Mouse (Mus musculus): Measurements from ENCODE around the gene Crtap. TPM values are rescaled to one million over a fixed set of nuclear protein-coding genes. Genes with fewer than 3 reads are reported as not detected.
"Not testable (repeated sequence)": the region's sequence is repeated elsewhere in the genome, so short reads cannot be mapped to it uniquely, and the experiment has no call there.

Gene Crtap
- polyA plus RNA-seq, 1 experiment from 2014 or later: 36.8 TPM

DNA sequence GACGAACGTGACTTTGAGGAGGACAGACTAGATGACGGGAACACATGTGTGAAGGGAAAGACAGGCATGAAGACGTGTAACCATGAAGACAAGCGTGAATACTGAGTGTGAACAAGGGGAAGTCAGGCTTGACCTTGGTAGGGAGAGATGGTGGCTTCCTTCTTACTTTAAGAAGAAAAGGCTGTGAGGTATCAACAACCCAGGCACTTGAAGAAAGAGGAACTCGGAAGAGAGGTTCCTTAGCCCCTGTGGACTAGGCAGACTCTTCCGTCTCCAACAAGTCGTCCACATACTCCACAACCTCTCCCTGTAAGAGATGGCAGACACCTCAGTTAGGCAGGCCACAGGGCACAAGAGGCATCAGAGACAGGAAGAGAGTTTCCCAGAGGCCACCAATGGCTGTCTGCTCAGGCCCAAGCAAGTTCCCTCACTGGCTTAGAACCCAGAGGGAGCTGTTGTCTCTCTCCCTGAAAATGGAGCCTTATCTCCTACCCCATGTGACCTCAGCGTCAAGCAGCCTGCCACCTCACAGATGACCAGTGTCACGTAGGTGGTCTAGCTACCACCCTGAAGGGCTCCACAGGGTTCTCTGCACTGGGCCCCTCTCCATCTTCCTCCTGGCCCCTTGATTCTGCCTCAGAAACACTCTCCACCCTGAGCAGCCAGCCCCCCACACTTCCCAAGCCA is 15.1 kb downstream of the Crtap start:
- H3K9me3 ChIP-seq: no peaks in the 10 kb centered on the region
- no peak overlapping the region for H3K4me3 ChIP-seq (replicated peaks)
- H3K27ac ChIP-seq: no peak overlapping the region
- no peaks in the 10 kb centered on the region for H3K36me3 ChIP-seq (replicated peaks)
- H3K9ac ChIP-seq: no peak overlapping the region
- no peak for ATAC-seq (ENCODE audit: low FRiP score)
- no peak overlapping the region for H3K4me2 ChIP-seq
- 91% methylated on average over 10 of the region's 10 CpGs for WGBS
- no peaks in the 10 kb centered on the region for H3K4me1 ChIP-seq
- H3K27me3 ChIP-seq: no peaks in the 10 kb centered on the region

DNA sequence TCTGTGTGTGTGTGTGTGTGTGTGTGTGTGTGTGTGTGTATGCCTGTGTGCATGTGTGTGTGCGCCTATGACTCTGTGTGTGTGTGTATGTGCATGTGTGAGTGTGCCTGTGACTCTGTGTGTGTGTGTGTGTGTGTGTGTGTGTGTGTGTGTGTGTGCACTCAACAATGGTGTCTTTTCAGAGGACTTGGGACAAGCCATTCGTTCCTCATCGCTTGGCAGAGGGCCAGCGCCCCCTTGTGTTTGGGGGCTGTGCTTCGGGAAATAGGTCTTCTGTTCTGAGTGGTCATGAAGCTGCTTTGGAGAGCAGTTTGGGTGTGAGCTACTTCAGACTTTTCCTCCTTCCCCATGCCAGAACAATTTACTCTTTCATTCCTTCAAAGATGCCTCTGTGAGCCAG is 18.8 kb downstream of the Crtap start:
- WGBS: 24% methylated on average over 5 of the region's 5 CpGs
- ATAC-seq (ENCODE audit: low FRiP score); H3K4me3 ChIP-seq (replicated peaks): not testable (repeated sequence)

DNA sequence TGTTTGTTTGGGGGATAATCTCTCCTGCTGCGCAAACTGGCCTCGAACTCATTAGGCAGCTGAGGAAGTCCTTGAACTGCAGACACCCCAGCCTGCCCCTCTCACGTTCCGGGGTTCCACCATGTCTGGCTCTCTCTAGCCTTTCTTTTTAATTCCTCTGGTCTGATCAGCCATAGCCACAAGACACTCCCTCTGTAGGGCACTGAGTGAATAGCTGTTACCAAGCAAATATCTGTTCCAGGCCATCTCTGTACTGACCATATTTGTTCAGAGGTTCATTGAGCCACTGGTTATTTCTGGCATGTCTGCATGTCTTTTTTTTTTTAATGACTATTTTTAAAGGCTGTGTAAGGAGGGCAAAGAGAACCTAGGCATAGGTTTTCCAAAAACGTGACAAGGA is 21.1 kb downstream of the Crtap start:
- not testable (repeated sequence) for H3K4me3 ChIP-seq (replicated peaks); H3K27ac ChIP-seq; H3K9ac ChIP-seq; H3K27me3 ChIP-seq; H3K4me2 ChIP-seq; H3K36me3 ChIP-seq (replicated peaks); H3K9me3 ChIP-seq; H3K4me1 ChIP-seq
- 0 out of 2 replicates have a peak, but pooled peaks have one; percentile 33 for ATAC-seq (ENCODE audit: low FRiP score)
- WGBS: 52% methylated on average over 5 of the region's 5 CpGs

More for the DNA sequence above, 18.8 kb downstream of the Crtap start:
- not testable (repeated sequence) for H3K9ac ChIP-seq; H3K9me3 ChIP-seq; H3K27me3 ChIP-seq; H3K4me2 ChIP-seq; H3K36me3 ChIP-seq (replicated peaks); H3K27ac ChIP-seq; H3K4me1 ChIP-seq

DNA sequence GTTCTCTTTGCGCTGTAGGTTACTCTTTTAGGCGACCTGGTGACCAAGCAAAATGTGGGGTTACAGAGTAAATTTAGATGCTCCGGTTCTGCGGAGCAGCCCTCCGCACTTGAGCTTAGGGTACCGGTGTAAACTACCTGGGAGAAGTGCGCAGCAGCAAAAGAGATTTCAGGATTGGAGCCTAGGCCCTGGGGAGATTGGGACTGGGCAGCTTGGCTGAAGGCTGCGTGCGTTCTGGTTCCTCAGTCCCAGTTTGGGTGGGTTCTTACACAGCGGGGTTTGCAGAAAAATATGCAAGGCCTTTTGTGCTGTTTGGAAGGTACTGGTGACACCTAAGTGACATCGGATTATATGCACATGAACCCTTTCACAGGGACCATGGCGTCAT is 22.0 kb downstream of the Crtap start:
- H3K9ac ChIP-seq: peak overlapping the region; percentile 54
- no peak overlapping the region for H3K27ac ChIP-seq
- WGBS: 16% methylated on average over 12 of the region's 12 CpGs
- peaks cover 6% of the 10 kb centered on the region; the same call in 1 of the 2 replicates for H3K4me1 ChIP-seq
- no peaks in the 10 kb centered on the region for H3K36me3 ChIP-seq (replicated peaks)
- H3K4me2 ChIP-seq: peak overlapping the region; percentile 90
- peaks cover 7% of the 10 kb centered on the region; the same call in 1 of the 2 replicates for H3K27me3 ChIP-seq
- ATAC-seq (ENCODE audit: low FRiP score): peak; percentile 39
- H3K9me3 ChIP-seq: no peaks in the 10 kb centered on the region
- H3K4me3 ChIP-seq (replicated peaks): peak overlapping the region; percentile 53

DNA sequence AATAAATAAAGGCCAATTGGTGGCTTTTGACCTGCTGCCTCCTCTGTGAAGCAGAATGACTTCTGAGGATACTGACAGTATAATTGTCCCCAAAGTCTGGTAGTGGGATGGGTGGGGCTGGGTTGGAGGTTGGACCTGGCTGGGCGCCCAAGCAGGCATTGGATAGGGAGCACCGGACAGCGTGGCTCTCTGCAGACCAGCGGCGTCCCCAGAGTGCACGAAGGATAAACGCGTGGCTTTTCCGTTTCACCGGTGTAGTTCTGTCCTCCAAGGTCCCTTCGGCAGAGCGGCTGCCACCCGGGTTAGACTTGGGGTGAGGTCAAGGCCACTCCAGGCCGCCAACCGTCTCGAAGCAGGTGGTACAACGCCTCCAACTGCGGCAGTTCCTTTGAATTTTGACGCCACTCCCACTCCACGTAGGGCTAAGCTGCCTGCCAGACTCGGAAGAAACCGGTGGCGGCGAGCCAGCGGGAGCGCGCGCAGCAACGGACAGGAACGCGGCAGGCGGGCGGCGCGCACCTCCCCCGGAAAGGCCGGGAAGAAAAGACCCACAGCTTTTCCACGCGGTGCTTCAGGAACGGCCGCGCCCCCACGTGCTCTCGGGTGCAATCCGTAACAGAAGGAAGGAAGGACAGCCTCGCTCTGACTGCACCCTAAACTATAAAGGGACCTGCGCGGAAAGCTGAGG is 22.5 kb downstream of the Crtap start:
- peaks cover 7% of the 10 kb centered on the region; the same call in 1 of the 2 replicates for H3K27me3 ChIP-seq
- peak overlapping the region; percentile 54 for H3K9ac ChIP-seq
- H3K4me3 ChIP-seq (replicated peaks): peak overlapping the region; percentile 53
- H3K4me1 ChIP-seq: peaks cover 6% of the 10 kb centered on the region; the same call in 1 of the 2 replicates
- 1% methylated on average over 48 of the region's 48 CpGs for WGBS
- peak; percentile 90 for ATAC-seq (ENCODE audit: low FRiP score)
- H3K36me3 ChIP-seq (replicated peaks): no peaks in the 10 kb centered on the region
- no peaks in the 10 kb centered on the region for H3K9me3 ChIP-seq
- peak overlapping the region; percentile 90 for H3K4me2 ChIP-seq
- no peak overlapping the region for H3K27ac ChIP-seq

DNA sequence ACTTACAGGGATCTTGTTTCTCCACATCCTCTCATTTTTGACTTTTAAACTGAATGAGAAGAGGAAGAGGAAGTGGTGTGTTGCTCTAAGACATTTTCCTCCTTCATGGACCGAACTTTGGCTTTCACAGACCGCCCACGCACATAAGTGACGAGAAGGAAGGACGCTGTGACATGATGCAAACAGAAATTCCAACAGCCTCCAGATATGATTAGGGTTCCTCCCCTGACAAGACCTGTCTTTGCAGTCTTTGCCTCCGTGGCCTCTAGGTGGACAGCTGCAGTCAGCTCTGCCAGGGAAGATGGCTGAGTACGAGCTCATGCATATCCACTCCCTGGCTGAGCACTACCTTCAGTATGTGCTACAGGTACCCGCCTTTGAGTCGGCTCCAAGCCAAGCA is 60.6 kb downstream of the Crtap start, which contains the start of gene Bcl2a1c:
Gene Bcl2a1c, plus strand, starts transcription at position 281 of the 400 bp plus-strand sequence.
- 82% methylated on average over 9 of the region's 9 CpGs for WGBS
- H3K9me3 ChIP-seq; H3K4me2 ChIP-seq; H3K4me3 ChIP-seq (replicated peaks); H3K36me3 ChIP-seq (replicated peaks); ATAC-seq (ENCODE audit: low FRiP score); H3K9ac ChIP-seq; H3K4me1 ChIP-seq; H3K27me3 ChIP-seq; H3K27ac ChIP-seq: not testable (repeated sequence)

DNA sequence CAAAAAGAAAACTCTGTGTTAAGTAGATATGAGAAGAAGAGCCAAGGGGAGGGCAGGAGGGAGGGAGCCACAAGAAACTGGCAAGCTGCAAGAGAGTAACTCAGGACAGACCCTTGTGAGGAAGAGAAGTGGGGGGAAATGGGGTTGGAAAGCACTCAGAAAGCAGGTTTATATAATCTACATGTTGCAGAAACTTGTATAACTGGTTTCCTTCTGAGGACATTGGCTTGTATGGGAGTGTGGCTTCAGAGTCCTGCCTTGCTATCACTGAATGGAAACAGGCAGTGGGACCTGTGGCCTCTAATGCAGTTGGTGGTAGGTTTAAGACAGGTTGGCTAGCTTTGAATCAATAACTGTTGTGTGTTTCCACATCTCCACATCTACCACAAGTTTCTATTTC is 62.1 kb downstream of the Crtap start:
- H3K9ac ChIP-seq; ATAC-seq (ENCODE audit: low FRiP score); H3K4me2 ChIP-seq; H3K4me3 ChIP-seq (replicated peaks); H3K27me3 ChIP-seq; H3K36me3 ChIP-seq (replicated peaks); H3K27ac ChIP-seq; H3K4me1 ChIP-seq; H3K9me3 ChIP-seq: not testable (repeated sequence)

DNA sequence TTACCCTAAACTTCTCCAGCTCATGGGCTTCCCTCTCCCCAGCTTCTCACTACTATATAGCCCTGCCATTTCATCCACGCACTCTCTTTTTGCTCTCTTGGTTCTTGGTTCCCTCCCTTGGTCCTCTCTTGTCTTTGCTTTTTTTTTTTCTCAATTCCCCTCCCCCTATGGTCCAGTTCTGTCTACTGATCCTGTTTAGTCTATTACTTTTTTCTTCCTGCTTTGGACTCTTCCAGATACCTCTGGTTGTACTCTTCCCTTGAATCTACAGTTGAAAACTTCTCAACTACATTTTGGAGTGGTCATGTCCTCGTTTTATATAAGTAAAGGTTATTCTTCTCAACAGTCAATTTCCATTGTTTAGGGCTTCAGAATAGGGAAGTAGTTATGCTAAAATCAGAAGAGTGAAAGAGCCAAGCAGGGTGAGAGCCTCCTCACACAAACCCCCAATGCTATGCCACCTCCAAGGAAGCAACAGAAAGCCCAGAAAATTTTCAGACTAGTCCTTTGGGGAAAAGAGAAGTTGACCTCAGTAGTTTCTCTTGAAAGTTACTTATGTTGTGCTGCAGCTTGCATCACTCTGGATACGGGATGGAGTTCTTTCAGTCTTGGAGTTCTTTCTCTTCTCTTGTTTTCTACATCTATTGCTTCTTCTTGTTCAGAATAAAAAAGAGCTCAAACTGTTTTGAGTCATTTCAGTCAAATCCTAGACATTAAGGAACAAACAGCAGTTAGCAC is 64.3 kb downstream of the Crtap start:
- Histone ChIP-seq H3K9me3 (no peaks in the 10 kb centered on the region), H3K36me3 (replicated peaks) (no peaks in the 10 kb centered on the region), H3K9ac (no peak overlapping the region), H3K27ac (no peak overlapping the region), H3K27me3 (no peaks in the 10 kb centered on the region), H3K4me3 (replicated peaks) (no peak overlapping the region), H3K4me2 (no peak overlapping the region), H3K4me1 (no peaks in the 10 kb centered on the region)
- WGBS: 69% methylated on average over 3 of the region's 3 CpGs
- no peak for ATAC-seq (ENCODE audit: low FRiP score)

Other genes starting within 250 kb of the Crtap start
- gene Bcl2a1c, start 60.5 kb downstream of the Crtap start, polyA plus RNA-seq (2016; fragmentation: Nextera tagmentation; extraction: Ambion mirVana): not detected in 2 replicates
- gene Glb1, start 10.4 kb upstream of the Crtap start, polyA plus RNA-seq (2016; fragmentation: Nextera tagmentation; extraction: Ambion mirVana): 19.9 and 21.4 TPM in 2 replicates
- 8.2 and 8.7 TPM in 2 replicates for gene Tmppe, start 10.4 kb upstream of the Crtap start, polyA plus RNA-seq (2016; fragmentation: Nextera tagmentation; extraction: Ambion mirVana)
- not detected in 2 replicates for gene Ccr4, start 114.2 kb upstream of the Crtap start, polyA plus RNA-seq (2016; fragmentation: Nextera tagmentation; extraction: Ambion mirVana)
- gene C130032M10Rik, start 125.0 kb upstream of the Crtap start, polyA plus RNA-seq (2016; fragmentation: Nextera tagmentation; extraction: Ambion mirVana): not detected in 2 replicates
- 0.36 and 0.52 TPM in 2 replicates for gene Trim71, start 173.7 kb upstream of the Crtap start, polyA plus RNA-seq (2016; fragmentation: Nextera tagmentation; extraction: Ambion mirVana)
- gene Cnot10, start 249.5 kb upstream of the Crtap start, polyA plus RNA-seq (2016; fragmentation: Nextera tagmentation; extraction: Ambion mirVana): 67.9 and 70.6 TPM in 2 replicates

All from forebrain, embryonic 12.5 days (tissue).